Mouse (Mus musculus): ENCODE measurements around the gene Inpp5a. TPM values are rescaled to one million over a fixed set of nuclear protein-coding genes. Genes with fewer than 3 reads are reported as not detected.

Inpp5a gene
- total and polyA plus RNA-seq, 2 experiments from 2014 or later = 15.1 to 21.2 TPM

- no peaks in the 10 kb centered on the region for H3K36me3 ChIP-seq (ENCODE audit: insufficient read depth, low read length)
- no peak overlapping the region for H3K4me2 ChIP-seq (ENCODE audit: low read depth, low read length, poor library complexity, severe bottlenecking)
- ATAC-seq (ENCODE audit: low FRiP score) (no peak), DNase-seq (ENCODE audit: low spot score) (no peak)
- no peak overlapping the region for H3K27ac ChIP-seq (ENCODE audit: low read depth, low read length)
- H3K4me1 ChIP-seq (ENCODE audit: insufficient read depth, low read length) = no peaks in the 10 kb centered on the region
- no peak overlapping the region for H3K4me3 ChIP-seq (ENCODE audit: low read depth, low read length)
- no peaks in the 10 kb centered on the region for H3K9me3 ChIP-seq (ENCODE audit: low read length)
- H3K9ac ChIP-seq (replicated peaks; ENCODE audit: low read length, poor library complexity, severe bottlenecking) = no peak overlapping the region
- no peak for TF ChIP-seq CTCF (IDR thresholded peaks at IDR 0.05)
- WGBS = 92% methylated on average over 4 of the region's 4 CpGs
- no peaks in the 10 kb centered on the region for H3K27me3 ChIP-seq (ENCODE audit: insufficient read depth, low read length)
Observed at GRCm38 (mm10) chr7:139354370-139355139, 34.4 kb upstream of the Inpp5a start.

GRCm38 (mm10) chr7:139357043-139357442 is 31.9 kb upstream of the Inpp5a start:
- DNase-seq (ENCODE audit: low spot score) = no peak
- WGBS = 79% methylated on average over 2 of the region's 2 CpGs
- no peaks in the 10 kb centered on the region for H3K36me3 ChIP-seq (ENCODE audit: insufficient read depth, low read length)
- no peak overlapping the region for H3K27ac ChIP-seq (ENCODE audit: low read depth, low read length)
- no peaks in the 10 kb centered on the region for H3K9me3 ChIP-seq (ENCODE audit: low read length)
- H3K4me1 ChIP-seq (ENCODE audit: insufficient read depth, low read length) = no peaks in the 10 kb centered on the region
- no peak overlapping the region for H3K9ac ChIP-seq (replicated peaks; ENCODE audit: low read length, poor library complexity, severe bottlenecking)
- no peaks in the 10 kb centered on the region for H3K27me3 ChIP-seq (ENCODE audit: insufficient read depth, low read length)
- no peak overlapping the region for H3K4me2 ChIP-seq (ENCODE audit: low read depth, low read length, poor library complexity, severe bottlenecking)
- no peak for TF ChIP-seq CTCF (IDR thresholded peaks at IDR 0.05)
- no peak overlapping the region for H3K4me3 ChIP-seq (ENCODE audit: low read depth, low read length)
- ATAC-seq (ENCODE audit: low FRiP score) = no peak

- no peak for TF ChIP-seq CTCF (IDR thresholded peaks at IDR 0.05)
- no peaks in the 10 kb centered on the region for H3K27me3 ChIP-seq (ENCODE audit: insufficient read depth, low read length)
- DNase-seq (ENCODE audit: low spot score) = no peak
- no peak overlapping the region for H3K27ac ChIP-seq (ENCODE audit: low read depth, low read length)
- H3K9me3 ChIP-seq (ENCODE audit: low read length) = no peaks in the 10 kb centered on the region
- peaks cover 16% of the 10 kb centered on the region; the same call in 1 of the 2 replicates for H3K4me1 ChIP-seq (ENCODE audit: insufficient read depth, low read length)
- H3K36me3 ChIP-seq (ENCODE audit: insufficient read depth, low read length) = no peaks in the 10 kb centered on the region
- H3K4me2 ChIP-seq (ENCODE audit: low read depth, low read length, poor library complexity, severe bottlenecking) = no peak overlapping the region
- H3K4me3 ChIP-seq (ENCODE audit: low read depth, low read length) = no peak overlapping the region
- WGBS = 83% methylated on average over 4 of the region's 4 CpGs
- no peak for ATAC-seq (ENCODE audit: low FRiP score)
- H3K9ac ChIP-seq (replicated peaks; ENCODE audit: low read length, poor library complexity, severe bottlenecking) = no peak overlapping the region
Observed at GRCm38 (mm10) chr7:139359906-139360305, 29.0 kb upstream of the Inpp5a start.

GRCm38 (mm10) chr7:139360890-139361559 is 27.9 kb upstream of the Inpp5a start:
- DNase-seq (ENCODE audit: low spot score) = no peak

GRCm38 (mm10) chr7:139361799-139362198 is 27.1 kb upstream of the Inpp5a start:
- no peak overlapping the region for H3K9ac ChIP-seq (replicated peaks; ENCODE audit: low read length, poor library complexity, severe bottlenecking)
- H3K4me1 ChIP-seq (ENCODE audit: insufficient read depth, low read length) = peaks cover 16% of the 10 kb centered on the region; the same call in 1 of the 2 replicates
- ATAC-seq (ENCODE audit: low FRiP score) (no peak), DNase-seq (ENCODE audit: low spot score) (no peak)
- H3K27ac ChIP-seq (ENCODE audit: low read depth, low read length) = no peak overlapping the region
- H3K27me3 ChIP-seq (ENCODE audit: insufficient read depth, low read length) = no peaks in the 10 kb centered on the region
- no peaks in the 10 kb centered on the region for H3K36me3 ChIP-seq (ENCODE audit: insufficient read depth, low read length)
- TF ChIP-seq CTCF (IDR thresholded peaks at IDR 0.05) = no peak
- no peak overlapping the region for H3K4me2 ChIP-seq (ENCODE audit: low read depth, low read length, poor library complexity, severe bottlenecking)
- WGBS = 84% methylated on average over 5 of the region's 5 CpGs
- no peaks in the 10 kb centered on the region for H3K9me3 ChIP-seq (ENCODE audit: low read length)
- H3K4me3 ChIP-seq (ENCODE audit: low read depth, low read length) = no peak overlapping the region

More at GRCm38 (mm10) chr7:139360890-139361559, 27.9 kb upstream of the Inpp5a start:
- H3K27me3 ChIP-seq (ENCODE audit: insufficient read depth, low read length) = no peaks in the 10 kb centered on the region
- H3K36me3 ChIP-seq (ENCODE audit: insufficient read depth, low read length) = no peaks in the 10 kb centered on the region
- H3K9me3 ChIP-seq (ENCODE audit: low read length) = no peaks in the 10 kb centered on the region
- H3K4me2 ChIP-seq (ENCODE audit: low read depth, low read length, poor library complexity, severe bottlenecking) = no peak overlapping the region
- ATAC-seq (ENCODE audit: low FRiP score) = no peak
- no peak overlapping the region for H3K27ac ChIP-seq (ENCODE audit: low read depth, low read length)
- no peak for TF ChIP-seq CTCF (IDR thresholded peaks at IDR 0.05)
- H3K9ac ChIP-seq (replicated peaks; ENCODE audit: low read length, poor library complexity, severe bottlenecking) = no peak overlapping the region
- 94% methylated on average over 3 of the region's 3 CpGs for WGBS
- no peak overlapping the region for H3K4me3 ChIP-seq (ENCODE audit: low read depth, low read length)
- H3K4me1 ChIP-seq (ENCODE audit: insufficient read depth, low read length) = peaks cover 16% of the 10 kb centered on the region; the same call in 1 of the 2 replicates

- no peak overlapping the region for H3K27ac ChIP-seq (ENCODE audit: low read depth, low read length)
- H3K4me3 ChIP-seq (ENCODE audit: low read depth, low read length) = no peak overlapping the region
- 72% methylated on average over 3 of the region's 3 CpGs for WGBS
- H3K4me1 ChIP-seq (ENCODE audit: insufficient read depth, low read length) = peaks cover 16% of the 10 kb centered on the region; the same call in 1 of the 2 replicates
- DNase-seq (ENCODE audit: low spot score) (peak; percentile 24), ATAC-seq (ENCODE audit: low FRiP score) (no peak)
- no peak for TF ChIP-seq CTCF (IDR thresholded peaks at IDR 0.05)
- H3K27me3 ChIP-seq (ENCODE audit: insufficient read depth, low read length) = no peaks in the 10 kb centered on the region
- H3K4me2 ChIP-seq (ENCODE audit: low read depth, low read length, poor library complexity, severe bottlenecking) = no peak overlapping the region
- H3K9ac ChIP-seq (replicated peaks; ENCODE audit: low read length, poor library complexity, severe bottlenecking) = no peak overlapping the region
- no peaks in the 10 kb centered on the region for H3K36me3 ChIP-seq (ENCODE audit: insufficient read depth, low read length)
- H3K9me3 ChIP-seq (ENCODE audit: low read length) = no peaks in the 10 kb centered on the region
Observed at GRCm38 (mm10) chr7:139362514-139362913, 26.4 kb upstream of the Inpp5a start.
